Mouse (Mus musculus): ENCODE measurements at regions not wholly inside any gene's neighbourhood (a gene's known extent, or its start where the extent isn't known, plus 50 kb on each side); places are given as distances from the start of the nearest gene placed in this dataset.
"Not testable (repeated sequence)": the region's sequence is repeated elsewhere in the genome, so short reads cannot be mapped to it uniquely, and the experiment has no call there.

- no peak for ATAC-seq (ENCODE audit: extremely low read depth, insufficient number of reproducible peaks, low FRiP score, poor library complexity, severe bottlenecking)
- TF ChIP-seq CTCF (IDR thresholded peaks at IDR 0.05; ENCODE audit: low read depth, low read length) (no peak), GATA1 (IDR thresholded peaks at IDR 0.05; ENCODE audit: borderline replicate concordance, low read length) (no peak), POLR2AphosphoS5 (IDR thresholded peaks at IDR 0.05; ENCODE audit: insufficient replicate concordance, low read depth, low read length) (no peak), GATA2 (IDR thresholded peaks at IDR 0.05; ENCODE audit: borderline replicate concordance, low read depth, low read length) (no peak), TAL1 (conservative IDR thresholded peaks at IDR 0.05; ENCODE audit: low read depth, low read length) (no peak)
- DNase-seq (ENCODE audit: low spot score), result no peak
Measured at GRCm38 (mm10) chr17:82432678-82433077, 694.5 kb upstream of the Slc8a1 start.

GRCm38 (mm10) chr17:82408296-82408695 is 670.1 kb upstream of the Slc8a1 start:
- no peaks in the 10 kb centered on the region for H3K4me1 ChIP-seq (ENCODE audit: insufficient read depth, low read depth, low read length)
- DNase-seq (ENCODE audit: low spot score) (no peak), ATAC-seq (ENCODE audit: extremely low read depth, insufficient number of reproducible peaks, low FRiP score, poor library complexity, severe bottlenecking) (no peak)
- TF ChIP-seq CTCF (IDR thresholded peaks at IDR 0.05; ENCODE audit: low read depth, low read length) (no peak), GATA2 (IDR thresholded peaks at IDR 0.05; ENCODE audit: borderline replicate concordance, low read depth, low read length) (no peak)
- H3K36me3 ChIP-seq (replicated peaks), result no peaks in the 10 kb centered on the region
- 0 out of 2 replicates have a peak, but pooled peaks cover 2% of the 10 kb centered on the region for H3K9me3 ChIP-seq (replicated peaks)
- H3K27me3 ChIP-seq (ENCODE audit: insufficient read depth, low read length), result no peaks in the 10 kb centered on the region
- no peak overlapping the region for H3K4me3 ChIP-seq (ENCODE audit: low read depth, low read length)

More at GRCm38 (mm10) chr17:82432678-82433077, 694.5 kb upstream of the Slc8a1 start:
- H3K4me3 ChIP-seq (ENCODE audit: low read depth, low read length), result no peak overlapping the region
- no peaks in the 10 kb centered on the region for H3K4me1 ChIP-seq (ENCODE audit: insufficient read depth, low read depth, low read length)
- H3K9me3 ChIP-seq (replicated peaks), result peaks cover 9% of the 10 kb centered on the region; the same call in 1 of the 2 replicates
- H3K36me3 ChIP-seq (replicated peaks), result no peaks in the 10 kb centered on the region
- H3K27me3 ChIP-seq (ENCODE audit: insufficient read depth, low read length), result no peaks in the 10 kb centered on the region

- DNase-seq (ENCODE audit: low spot score) (no peak), ATAC-seq (ENCODE audit: extremely low read depth, insufficient number of reproducible peaks, low FRiP score, poor library complexity, severe bottlenecking) (0 out of 2 replicates have a peak, but pooled peaks have one; percentile 22)
- Histone ChIP-seq H3K9me3 (replicated peaks) (0 out of 2 replicates have a peak, but pooled peaks cover 2% of the 10 kb centered on the region), H3K4me1 (ENCODE audit: insufficient read depth, low read depth, low read length) (no peaks in the 10 kb centered on the region), H3K36me3 (replicated peaks) (no peaks in the 10 kb centered on the region), H3K4me3 (ENCODE audit: low read depth, low read length) (no peak overlapping the region), H3K27me3 (ENCODE audit: insufficient read depth, low read length) (no peaks in the 10 kb centered on the region)
- no peak for TF ChIP-seq TAL1 (conservative IDR thresholded peaks at IDR 0.05; ENCODE audit: low read depth, low read length)
- TF ChIP-seq GATA2 (IDR thresholded peaks at IDR 0.05; ENCODE audit: borderline replicate concordance, low read depth, low read length), result no peak
- TF ChIP-seq GATA1 (IDR thresholded peaks at IDR 0.05; ENCODE audit: borderline replicate concordance, low read length), result no peak
- TF ChIP-seq CTCF (IDR thresholded peaks at IDR 0.05; ENCODE audit: low read depth, low read length), result no peak
- TF ChIP-seq POLR2AphosphoS5 (IDR thresholded peaks at IDR 0.05; ENCODE audit: insufficient replicate concordance, low read depth, low read length), result no peak
Measured at GRCm38 (mm10) chr17:82399328-82399727, 661.2 kb upstream of the Slc8a1 start.

- not testable (repeated sequence) for DNase-seq (ENCODE audit: low spot score); H3K27me3 ChIP-seq (ENCODE audit: insufficient read depth, low read length); ATAC-seq (ENCODE audit: extremely low read depth, insufficient number of reproducible peaks, low FRiP score, poor library complexity, severe bottlenecking); H3K4me1 ChIP-seq (ENCODE audit: insufficient read depth, low read depth, low read length); H3K36me3 ChIP-seq (replicated peaks); H3K4me3 ChIP-seq (ENCODE audit: low read depth, low read length); H3K9me3 ChIP-seq (replicated peaks)
Measured at GRCm38 (mm10) chr17:82379371-82379770, 641.2 kb upstream of the Slc8a1 start.

GRCm38 (mm10) chr17:82378248-82378820 is 640.2 kb upstream of the Slc8a1 start:
- Histone ChIP-seq H3K4me3 (ENCODE audit: low read depth, low read length) (peak overlapping the region; percentile 33; the same call in 1 of the 2 replicates), H3K4me1 (ENCODE audit: insufficient read depth, low read depth, low read length) (peaks cover 9% of the 10 kb centered on the region), H3K27me3 (ENCODE audit: insufficient read depth, low read length) (no peaks in the 10 kb centered on the region), H3K9me3 (replicated peaks) (0 out of 2 replicates have a peak, but pooled peaks cover 3% of the 10 kb centered on the region), H3K36me3 (replicated peaks) (no peaks in the 10 kb centered on the region)
- TF ChIP-seq CTCF (IDR thresholded peaks at IDR 0.05; ENCODE audit: low read depth, low read length), result no peak
- ATAC-seq (ENCODE audit: extremely low read depth, insufficient number of reproducible peaks, low FRiP score, poor library complexity, severe bottlenecking) (peak; percentile 59), DNase-seq (ENCODE audit: low spot score) (no peak)

GRCm38 (mm10) chr17:82377176-82377592 is 639.0 kb upstream of the Slc8a1 start:
- no peak for TF ChIP-seq GATA1 (IDR thresholded peaks at IDR 0.05; ENCODE audit: borderline replicate concordance, low read length)
- no peak for TF ChIP-seq GATA2 (IDR thresholded peaks at IDR 0.05; ENCODE audit: borderline replicate concordance, low read depth, low read length)
- no peak for TF ChIP-seq TAL1 (conservative IDR thresholded peaks at IDR 0.05; ENCODE audit: low read depth, low read length)
- TF ChIP-seq CTCF (IDR thresholded peaks at IDR 0.05; ENCODE audit: low read depth, low read length), result no peak
- TF ChIP-seq POLR2AphosphoS5 (IDR thresholded peaks at IDR 0.05; ENCODE audit: insufficient replicate concordance, low read depth, low read length), result no peak
- peaks cover 9% of the 10 kb centered on the region for H3K4me1 ChIP-seq (ENCODE audit: insufficient read depth, low read depth, low read length)
- no peak overlapping the region; the same call in 1 of the 2 replicates for H3K4me3 ChIP-seq (ENCODE audit: low read depth, low read length)
- no peaks in the 10 kb centered on the region for H3K36me3 ChIP-seq (replicated peaks)
- ATAC-seq (ENCODE audit: extremely low read depth, insufficient number of reproducible peaks, low FRiP score, poor library complexity, severe bottlenecking) (peak; percentile 89), DNase-seq (ENCODE audit: low spot score) (no peak)
- H3K9me3 ChIP-seq (replicated peaks), result 0 out of 2 replicates have a peak, but pooled peaks cover 3% of the 10 kb centered on the region
- H3K27me3 ChIP-seq (ENCODE audit: insufficient read depth, low read length), result no peaks in the 10 kb centered on the region

- TF ChIP-seq POLR2AphosphoS5 (IDR thresholded peaks at IDR 0.05; ENCODE audit: insufficient replicate concordance, low read depth, low read length) (no peak), GATA1 (IDR thresholded peaks at IDR 0.05; ENCODE audit: borderline replicate concordance, low read length) (no peak), TAL1 (conservative IDR thresholded peaks at IDR 0.05; ENCODE audit: low read depth, low read length) (no peak), CTCF (IDR thresholded peaks at IDR 0.05; ENCODE audit: low read depth, low read length) (no peak), GATA2 (IDR thresholded peaks at IDR 0.05; ENCODE audit: borderline replicate concordance, low read depth, low read length) (no peak)
- no peaks in the 10 kb centered on the region for H3K36me3 ChIP-seq (replicated peaks)
- no peaks in the 10 kb centered on the region for H3K27me3 ChIP-seq (ENCODE audit: insufficient read depth, low read length)
- H3K4me3 ChIP-seq (ENCODE audit: low read depth, low read length), result no peak overlapping the region
- DNase-seq (ENCODE audit: low spot score) (no peak), ATAC-seq (ENCODE audit: extremely low read depth, insufficient number of reproducible peaks, low FRiP score, poor library complexity, severe bottlenecking) (no peak)
- no peaks in the 10 kb centered on the region for H3K9me3 ChIP-seq (replicated peaks)
- H3K4me1 ChIP-seq (ENCODE audit: insufficient read depth, low read depth, low read length), result no peaks in the 10 kb centered on the region
Measured at GRCm38 (mm10) chr17:82367876-82368275, 629.7 kb upstream of the Slc8a1 start.
